Mouse (Mus musculus) brain, embryonic 14.5 days (tissue): Measurements from ENCODE around the gene Mthfd1l.

ENCODE experiments used
- CTCF ChIP-seq: fragments of 200-500 bp; IDR thresholded peaks from 2 replicates; pipeline ENCODE4 v1.5.1; 2012; ENCODE audit warnings: inconsistent platforms, mild to moderate bottlenecking, moderate library complexity, borderline replicate concordance; ENCODE audit not compliant: insufficient read depth, insufficient read length; ENCODE audit errors: extremely low read depth
- POLR2A ChIP-seq: fragments of 200-500 bp; IDR thresholded peaks from 2 replicates; pipeline ENCODE4 v1.6.1; 2012; ENCODE audit warnings: mild to moderate bottlenecking, inconsistent platforms, borderline replicate concordance; ENCODE audit not compliant: poor library complexity, insufficient read depth, insufficient read length, severe bottlenecking; ENCODE audit errors: extremely low read depth

DNA sequence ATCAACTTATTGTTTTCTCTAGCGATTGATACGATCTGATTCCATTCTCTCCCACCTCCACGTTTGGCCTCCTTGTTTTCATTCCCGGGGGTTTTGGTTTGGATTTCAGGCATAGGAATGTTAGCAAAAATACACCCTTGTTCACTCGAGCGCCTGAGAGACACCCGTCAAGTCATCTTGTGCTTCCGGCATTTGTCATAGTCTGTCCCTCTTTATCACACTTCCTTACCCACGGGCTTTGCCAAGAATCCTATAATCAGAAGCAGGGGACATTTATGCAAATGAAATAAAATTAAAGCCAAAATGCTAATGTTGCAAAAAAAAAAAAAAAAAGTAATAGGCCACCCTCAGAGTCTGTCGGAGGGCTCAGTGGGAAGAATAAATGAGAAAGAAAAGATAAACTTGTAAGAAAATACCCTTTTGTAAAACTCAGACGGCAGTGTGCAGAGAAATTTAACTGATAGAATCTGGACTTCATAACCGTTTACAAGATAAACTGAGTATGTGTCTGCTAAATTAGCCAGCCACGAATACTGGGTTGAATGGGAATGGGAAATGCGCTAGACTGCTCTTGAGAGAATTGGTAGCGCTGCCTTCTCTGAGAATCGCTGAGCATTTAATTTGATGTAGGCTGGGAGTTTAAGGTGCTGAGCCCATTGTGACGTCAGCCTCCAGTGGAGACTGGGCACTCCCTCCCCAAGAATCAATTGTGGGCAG, 139.9 kb downstream of the Mthfd1l start:
- TF ChIP-seq POLR2A: no peak
- TF ChIP-seq CTCF: no peak
